Mouse (Mus musculus): Measurements from ENCODE around the gene Lgi4.

The Lgi4 gene

DNA sequence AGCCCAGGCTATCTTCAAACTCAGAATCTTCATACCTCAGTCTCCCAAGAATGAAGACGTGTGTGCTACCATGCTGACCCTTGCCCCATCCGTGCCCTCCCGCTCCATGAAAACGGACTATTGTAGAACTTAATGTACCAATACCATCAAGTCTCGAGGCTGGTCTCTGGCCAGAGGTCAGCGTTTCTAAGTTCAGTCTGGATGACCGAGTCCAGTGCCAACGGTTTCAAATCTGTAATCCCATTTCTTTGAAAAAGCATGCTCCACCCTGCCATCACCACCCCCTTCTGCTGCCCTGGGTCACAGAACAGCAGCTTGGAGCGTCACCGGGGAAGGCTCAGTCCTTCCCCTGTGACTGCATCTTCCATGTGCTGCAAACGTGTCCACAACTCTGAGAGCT lies 48.6 kb downstream of the Lgi4 start:
- no peak for DNase-seq (ENCODE audit: low spot score)

DNA sequence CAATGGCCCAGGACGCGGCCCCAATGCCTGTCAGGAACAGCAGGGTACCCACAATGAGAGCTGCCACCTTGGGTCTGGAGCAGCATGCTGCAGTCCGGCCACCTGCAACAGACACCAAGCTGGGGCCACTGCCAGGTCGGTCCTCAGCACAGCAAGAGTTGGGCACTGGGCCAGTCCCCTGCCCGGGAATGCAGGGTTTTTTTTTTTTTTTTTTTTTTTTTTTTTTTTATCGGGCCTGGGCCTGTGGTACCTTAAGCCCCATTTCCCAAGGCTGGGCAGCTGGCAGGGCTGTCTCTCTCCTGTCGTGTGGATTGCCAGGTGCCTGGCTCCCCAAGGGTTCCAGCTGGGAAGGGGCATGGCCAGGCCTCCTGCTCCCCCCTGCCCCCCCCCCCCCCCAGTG lies 49.9 kb downstream of the Lgi4 start:
- DNase-seq (ENCODE audit: low spot score): no peak

DNA sequence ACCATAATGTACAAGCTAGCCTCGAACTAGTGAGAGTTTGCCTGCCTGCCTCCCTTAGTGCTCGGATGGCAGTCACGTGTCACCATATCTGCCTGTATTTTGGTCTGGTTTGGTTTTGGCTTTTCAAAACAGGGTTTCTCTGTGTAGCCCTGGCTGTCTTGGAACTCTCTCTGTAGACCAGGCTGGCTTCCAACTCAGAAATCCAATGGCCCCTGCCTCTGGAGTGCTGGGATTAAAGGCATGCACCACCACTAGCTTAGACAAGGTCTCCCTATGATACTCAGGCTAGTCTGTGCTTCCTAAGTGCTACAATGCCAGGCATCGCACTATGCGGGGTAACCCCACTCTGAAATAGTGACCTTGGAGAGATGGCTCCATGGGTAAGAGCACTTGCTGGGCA lies 50.7 kb downstream of the Lgi4 start:
- no peak for DNase-seq (ENCODE audit: low spot score)

DNA sequence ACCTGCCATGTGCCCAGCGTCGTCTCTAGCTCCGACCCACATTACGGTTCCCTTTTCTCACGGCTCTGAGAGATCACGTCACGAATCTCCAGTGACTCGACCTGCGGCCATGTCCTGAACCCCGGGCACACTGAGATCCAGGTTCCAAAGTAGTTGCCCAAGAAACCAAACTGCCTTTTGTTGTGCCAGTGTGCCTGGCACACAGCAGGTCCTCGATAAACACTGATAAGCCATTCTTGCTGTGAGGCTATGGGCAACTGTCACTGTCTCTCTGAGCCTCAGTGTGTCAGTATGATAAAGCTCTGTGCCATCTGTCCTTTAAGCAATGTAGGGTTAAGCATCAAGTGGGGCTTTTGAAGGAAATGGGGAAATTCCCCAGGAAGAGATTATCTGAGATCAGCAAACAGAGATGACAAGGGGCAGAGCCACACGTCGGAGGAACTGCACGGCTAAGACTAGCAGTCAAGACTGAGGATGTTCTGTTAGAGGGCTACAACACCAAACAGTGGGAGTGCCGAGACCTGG lies 51.8 kb downstream of the Lgi4 start:
- no peak for DNase-seq (ENCODE audit: low spot score)

DNA sequence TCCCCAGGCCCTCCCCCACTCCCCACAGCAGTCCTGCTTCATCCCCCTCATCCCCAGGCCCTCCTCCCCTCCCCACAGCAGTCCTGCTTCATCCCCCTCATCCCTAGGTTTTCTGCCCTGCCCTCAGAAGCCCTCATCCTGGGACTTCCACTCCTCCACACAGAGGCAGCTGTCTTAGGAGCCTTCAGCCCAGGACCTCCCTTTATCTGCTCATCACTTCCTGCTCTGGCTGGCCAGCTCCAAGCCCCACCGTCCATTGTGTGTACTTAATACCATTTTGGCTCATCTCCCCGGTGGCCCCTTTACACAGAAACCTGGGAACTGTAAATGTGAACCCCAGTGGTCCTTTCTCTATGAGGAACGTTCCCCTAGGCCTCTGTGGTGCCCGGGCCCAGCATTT lies 52.9 kb downstream of the Lgi4 start:
- no peak for DNase-seq (ENCODE audit: low spot score)

DNA sequence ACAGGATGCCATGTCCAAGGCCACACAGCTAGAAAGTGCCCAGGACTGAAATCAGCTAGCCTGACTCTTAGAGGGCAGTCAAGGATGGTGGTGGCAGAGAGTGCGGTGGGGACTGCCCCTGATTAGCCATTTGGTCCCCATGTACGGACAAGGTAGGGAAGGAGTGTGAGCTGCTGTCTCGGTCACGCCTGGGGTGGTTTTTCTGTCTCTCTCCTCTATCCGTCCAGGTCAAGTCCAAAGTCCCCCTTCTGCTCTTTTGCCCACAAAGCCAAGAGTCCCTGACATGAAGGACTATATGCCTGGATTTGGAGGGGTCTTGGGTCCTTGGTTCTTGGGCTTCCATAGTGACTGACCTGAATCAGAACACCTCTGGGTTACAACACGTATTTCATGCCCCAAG lies 54.7 kb downstream of the Lgi4 start:
- DNase-seq (ENCODE audit: low spot score): no peak

DNA sequence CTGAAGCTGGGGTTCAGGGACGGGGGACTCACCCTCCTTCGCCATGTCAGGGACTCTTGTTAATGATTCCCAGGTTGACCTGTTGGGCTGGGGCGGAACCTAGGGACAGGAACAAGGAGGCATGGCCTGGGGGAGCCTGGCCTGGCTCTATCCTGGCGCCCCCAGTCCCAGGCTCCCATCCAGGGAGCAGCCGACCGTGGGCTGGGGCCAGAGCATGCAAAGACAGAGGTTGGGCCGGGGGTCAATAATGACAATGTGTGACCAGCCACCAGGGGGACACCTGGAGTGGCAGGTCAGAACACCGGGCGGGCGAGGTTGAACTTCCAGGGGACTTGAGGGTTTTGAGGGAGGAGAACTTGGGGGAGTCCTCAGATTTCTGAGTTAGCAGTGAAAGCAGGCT lies 55.5 kb downstream of the Lgi4 start:
- peak; percentile 54 for DNase-seq (ENCODE audit: low spot score)

DNA sequence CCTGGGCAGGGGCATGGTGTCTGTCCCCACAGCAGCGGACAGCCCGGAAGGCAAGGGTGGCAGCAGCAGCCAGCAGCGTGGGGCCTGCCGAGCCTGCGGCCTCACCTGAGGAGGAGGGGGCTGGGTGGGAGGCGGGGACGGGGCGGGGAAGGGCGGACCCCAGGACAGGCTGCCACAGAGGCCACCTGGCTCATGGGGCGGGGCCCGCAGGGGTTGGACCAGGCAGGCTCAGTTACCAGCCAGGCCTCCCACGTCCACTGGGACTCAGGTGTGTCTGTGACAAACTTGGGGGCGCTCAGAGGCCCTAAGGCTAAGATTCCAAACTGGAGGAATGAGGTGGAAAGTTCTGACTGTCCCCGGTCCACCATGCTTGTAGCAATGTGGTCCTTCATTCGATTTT lies 56.0 kb downstream of the Lgi4 start, which contains the start of gene Hpn:
Gene Hpn (minus strand): TSS at position 109 of the 400 bp plus-strand sequence.
- DNase-seq (ENCODE audit: low spot score): peak; percentile 86

DNA sequence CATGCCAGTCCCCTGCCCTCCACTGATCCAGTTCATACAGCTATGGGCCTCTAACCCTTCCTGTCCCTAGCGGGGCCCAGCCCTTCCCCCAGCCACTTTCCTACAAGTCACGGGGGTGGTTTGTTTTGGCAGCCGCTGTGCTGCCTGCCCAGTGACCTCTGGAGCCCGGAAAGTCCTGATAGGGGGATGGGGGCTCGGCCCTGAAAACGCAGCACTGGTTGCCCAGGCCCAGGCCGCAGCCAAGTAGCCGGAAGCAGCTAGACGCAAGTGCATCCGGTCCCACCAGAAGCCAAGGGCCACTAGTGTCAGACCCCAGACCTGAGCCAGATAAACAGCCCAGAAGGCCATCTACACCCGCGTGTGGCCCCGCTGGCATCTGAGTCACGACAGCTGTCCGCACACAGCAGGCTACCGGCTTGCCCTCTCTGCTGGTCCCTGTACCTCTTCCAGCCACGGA lies 56.5 kb downstream of the Lgi4 start:
- DNase-seq (ENCODE audit: low spot score): peak; percentile 82

DNA sequence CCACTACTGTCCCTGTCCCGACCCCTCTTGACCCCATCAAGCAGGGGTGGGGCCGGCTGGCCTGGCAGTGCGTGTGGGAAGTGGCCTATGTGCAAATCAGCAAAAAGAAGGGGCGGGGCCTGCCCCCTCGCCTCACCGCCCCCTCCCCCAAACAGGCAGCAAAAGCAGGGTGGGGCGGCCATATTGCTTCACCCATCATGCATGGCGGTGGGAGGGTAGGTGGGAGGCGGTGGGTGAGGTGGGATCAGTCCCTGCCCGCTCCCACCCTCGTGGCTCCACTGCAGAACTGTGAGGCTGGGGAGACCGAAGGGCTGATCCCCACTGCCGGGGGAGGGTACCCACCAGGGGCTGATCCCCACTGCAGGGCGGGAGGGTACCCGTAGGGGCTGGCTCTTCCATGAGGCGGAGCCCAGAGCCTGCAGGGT lies 57.6 kb downstream of the Lgi4 start:
- DNase-seq (ENCODE audit: low spot score): no peak

DNA sequence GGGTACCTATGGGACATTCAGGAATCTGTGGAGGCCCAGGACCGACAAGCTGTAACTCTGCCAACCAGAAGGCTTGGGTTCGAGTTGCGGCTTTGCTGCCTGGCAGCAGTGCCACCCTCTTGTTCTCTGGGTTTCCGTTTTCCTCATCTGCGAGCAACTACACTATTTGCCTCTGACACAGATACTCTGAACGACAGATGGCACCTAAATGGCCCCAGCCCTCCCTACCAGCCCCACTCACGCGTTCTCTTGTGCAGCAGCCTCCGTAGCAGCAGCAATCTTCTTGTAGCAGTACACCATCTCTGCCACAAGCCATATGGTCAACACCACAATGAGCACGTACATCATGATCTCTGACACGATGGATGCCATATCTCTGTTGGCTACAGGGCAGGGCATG lies 58.3 kb downstream of the Lgi4 start:
- no peak for DNase-seq (ENCODE audit: low spot score)

DNA sequence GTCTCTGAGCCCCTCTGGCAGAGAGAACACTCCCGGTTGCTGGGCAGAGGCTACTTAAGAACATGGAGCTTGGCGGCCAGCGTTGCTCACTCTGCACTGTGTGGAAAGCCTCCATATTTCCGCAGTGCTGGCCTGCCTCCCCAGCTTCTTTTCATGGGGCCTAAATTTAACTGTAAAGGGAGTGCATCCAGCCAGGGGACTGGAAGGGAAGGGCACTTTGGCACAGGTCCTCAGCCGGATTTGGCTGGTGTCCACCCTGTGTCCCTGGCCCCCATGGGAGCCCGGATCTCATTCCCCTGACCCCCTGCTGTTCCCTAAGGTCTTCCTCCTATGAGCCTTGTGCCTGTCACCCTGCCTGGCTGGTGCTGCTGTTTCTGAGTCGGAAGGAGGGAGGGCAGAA lies 59.3 kb downstream of the Lgi4 start:
- no peak for DNase-seq (ENCODE audit: low spot score)

DNA sequence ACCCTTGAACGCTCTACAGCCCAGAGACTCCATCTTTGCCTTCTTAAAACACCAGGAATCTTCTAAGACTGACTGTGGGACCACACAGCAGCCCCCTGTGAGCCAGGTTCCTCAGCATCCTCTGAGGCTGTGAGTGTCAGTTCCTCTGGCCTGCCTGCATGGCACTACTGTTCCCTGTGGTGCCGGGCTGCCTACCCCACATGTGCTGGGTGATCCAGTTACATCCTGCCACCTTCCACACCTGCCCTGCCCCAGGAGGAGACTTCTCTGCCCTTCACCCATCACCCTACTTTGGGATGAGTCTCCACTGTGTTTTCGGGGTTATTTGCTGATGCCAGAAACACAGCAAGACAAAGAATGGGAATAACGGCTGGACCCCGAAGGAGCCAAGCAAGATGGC lies 60.4 kb downstream of the Lgi4 start:
- DNase-seq (ENCODE audit: low spot score): no peak

All from yolk sac, embryonic 10.5 days (tissue).